Mouse (Mus musculus) liver, adult 2 months (tissue): Measurements from ENCODE around the gene Lgals3bp. TPM values are rescaled to one million over a fixed set of nuclear protein-coding genes. Genes with fewer than 3 reads are reported as not detected.

Experiments
- DNase-seq: peaks from one replicate; pipeline ENCODE4 v3.0.0-alpha.2; 2011; ENCODE audit warnings: low read depth, low spot score; ENCODE audit errors: extremely low read depth
- H3K27ac ChIP-seq: fragments of 200-500 bp; replicated peaks from 2 replicates; pipeline ENCODE4 v1.5.1; 2012; ENCODE audit warnings: low read depth, mild to moderate bottlenecking, control low read depth, inconsistent platforms, low read length; ENCODE audit not compliant: insufficient read depth
- H3K27me3 ChIP-seq: fragments of 200-500 bp; 2 replicates; pipeline ENCODE4 v1.6.1; 2012; ENCODE audit warnings: mild to moderate bottlenecking, moderate library complexity, low read length, inconsistent platforms; ENCODE audit not compliant: control insufficient read depth, insufficient read depth
- H3K36me3 ChIP-seq: fragments of 200-500 bp; 2 replicates; pipeline ENCODE4 v1.6.1; 2012; ENCODE audit warnings: low read length, inconsistent platforms; ENCODE audit not compliant: control insufficient read depth, insufficient read depth
- H3K4me1 ChIP-seq: fragments of 200-500 bp; 2 replicates; pipeline ENCODE4 v1.6.1; 2011; ENCODE audit warnings: low read length; ENCODE audit not compliant: control insufficient read depth, insufficient read depth
- H3K4me3 ChIP-seq: fragments of 200-500 bp; 2 replicates; pipeline ENCODE4 v1.5.1; 2011; ENCODE audit warnings: low read depth, mild to moderate bottlenecking, control low read depth, low read length, moderate library complexity; ENCODE audit not compliant: insufficient read depth
- H3K79me2 ChIP-seq: fragments of 200-500 bp; 2 replicates; pipeline ENCODE4 v1.6.1; 2012; ENCODE audit warnings: inconsistent platforms, mild to moderate bottlenecking, low read length, moderate library complexity; ENCODE audit not compliant: control insufficient read depth, insufficient read depth
- H3K9ac ChIP-seq: fragments of 200-500 bp; 2 replicates; pipeline ENCODE4 v1.6.1; 2012; ENCODE audit warnings: low read depth, mild to moderate bottlenecking, control low read depth, inconsistent platforms, low read length
- CTCF ChIP-seq: fragments of 200-500 bp; IDR thresholded peaks from 2 replicates; pipeline ENCODE4 v1.5.1; 2011; ENCODE audit warnings: low read depth, low read length, control low read depth
- POLR2A ChIP-seq: fragments of 200-500 bp; IDR thresholded peaks from 2 replicates; pipeline ENCODE4 v1.6.1; 2011; ENCODE audit warnings: low read length, control low read depth; ENCODE audit not compliant: insufficient read depth; ENCODE audit errors: extremely low read depth
- WGBS: fragments of 180-500 bp; shearing (Covaris S2); methylation state at CpG from one replicate; pipeline ENCODE4 v1.1.7; 2018; 5-methylcytosine and 5-hydroxymethylcytosine counted together
- polyA plus RNA-seq: library from polyadenylated mRNA; depleted of rRNA; stranded (reverse); fragments of >200 nt; gene quantifications from 2 replicates; pipeline ENCODE4 v1.2.3, GENCODE M21; 2012
- total RNA-seq: library from RNA; depleted of rRNA; stranded (reverse); fragments of >200 nt; gene quantifications from 2 replicates; pipeline ENCODE4 v1.2.3, GENCODE M21; 2014

The Lgals3bp gene
- total and polyA plus RNA-seq, 2 experiments: 20.2 to 216 TPM

- no peak for TF ChIP-seq POLR2A
- no peak for TF ChIP-seq CTCF
- Histone ChIP-seq H3K9ac (no peak overlapping the region), H3K27me3 (no peaks in the 10 kb centered on the region), H3K27ac (no peak overlapping the region), H3K79me2 (no peaks in the 10 kb centered on the region), H3K4me1 (no peaks in the 10 kb centered on the region), H3K4me3 (no peak overlapping the region), H3K36me3 (no peaks in the 10 kb centered on the region)
- WGBS: 67% methylated on average over 5 of the region's 5 CpGs
- no peak for DNase-seq
These were observed 26.0 kb downstream of the Lgals3bp start for GRCm38 (mm10) chr11:118375881-118376280.

GRCm38 (mm10) chr11:118375461-118375860 is 26.4 kb downstream of the Lgals3bp start:
- Histone ChIP-seq H3K36me3 (no peaks in the 10 kb centered on the region), H3K27ac (no peak overlapping the region), H3K9ac (no peak overlapping the region), H3K79me2 (no peaks in the 10 kb centered on the region), H3K4me3 (no peak overlapping the region), H3K27me3 (no peaks in the 10 kb centered on the region), H3K4me1 (no peaks in the 10 kb centered on the region)
- 88% methylated on average over 8 of the region's 8 CpGs for WGBS
- TF ChIP-seq CTCF: no peak
- TF ChIP-seq POLR2A: no peak
- no peak for DNase-seq

- TF ChIP-seq CTCF: no peak
- no peak for TF ChIP-seq POLR2A
- Histone ChIP-seq H3K27me3 (no peaks in the 10 kb centered on the region), H3K4me1 (no peaks in the 10 kb centered on the region), H3K4me3 (no peak overlapping the region), H3K79me2 (no peaks in the 10 kb centered on the region), H3K9ac (no peak overlapping the region), H3K36me3 (no peaks in the 10 kb centered on the region), H3K27ac (no peak overlapping the region)
- DNase-seq: no peak
These were observed 26.9 kb downstream of the Lgals3bp start for GRCm38 (mm10) chr11:118375006-118375405.

- H3K79me2 ChIP-seq: no peaks in the 10 kb centered on the region
- no peak for DNase-seq
- H3K36me3 ChIP-seq: no peaks in the 10 kb centered on the region
- H3K27ac ChIP-seq: no peak overlapping the region
- H3K9ac ChIP-seq: no peak overlapping the region
- H3K4me3 ChIP-seq: no peak overlapping the region
- no peaks in the 10 kb centered on the region for H3K27me3 ChIP-seq
- H3K4me1 ChIP-seq: no peaks in the 10 kb centered on the region
- TF ChIP-seq POLR2A (no peak), CTCF (no peak)
- WGBS: 60% methylated on average over 5 of the region's 5 CpGs
These were observed 27.4 kb downstream of the Lgals3bp start for GRCm38 (mm10) chr11:118374506-118374905.

GRCm38 (mm10) chr11:118372641-118373040 is 29.3 kb downstream of the Lgals3bp start:
- 74% methylated on average over 7 of the region's 7 CpGs for WGBS

GRCm38 (mm10) chr11:118371876-118372275 is 30.0 kb downstream of the Lgals3bp start:
- Histone ChIP-seq H3K36me3 (no peaks in the 10 kb centered on the region), H3K27ac (no peak overlapping the region), H3K27me3 (no peaks in the 10 kb centered on the region), H3K9ac (no peak overlapping the region), H3K4me1 (no peaks in the 10 kb centered on the region), H3K79me2 (no peaks in the 10 kb centered on the region), H3K4me3 (no peak overlapping the region)
- no peak for TF ChIP-seq CTCF
- TF ChIP-seq POLR2A: no peak
- no peak for DNase-seq
- WGBS: 90% methylated on average over 7 of the region's 7 CpGs

More at GRCm38 (mm10) chr11:118372641-118373040, 29.3 kb downstream of the Lgals3bp start:
- no peak overlapping the region for H3K27ac ChIP-seq
- H3K27me3 ChIP-seq: no peaks in the 10 kb centered on the region
- H3K79me2 ChIP-seq: no peaks in the 10 kb centered on the region
- H3K36me3 ChIP-seq: no peaks in the 10 kb centered on the region
- no peaks in the 10 kb centered on the region for H3K4me1 ChIP-seq
- no peak for DNase-seq
- no peak overlapping the region for H3K9ac ChIP-seq
- no peak overlapping the region for H3K4me3 ChIP-seq
- no peak for TF ChIP-seq CTCF
- no peak for TF ChIP-seq POLR2A
